Mouse (Mus musculus): ENCODE data around the gene Apbb2. TPM values are rescaled to one million over a fixed set of nuclear protein-coding genes. Genes with fewer than 3 reads are reported as not detected.

Apbb2 gene
- polyA plus RNA-seq, 1 experiment: 36.1 TPM

- Histone ChIP-seq H3K4me1 (ENCODE audit: control insufficient read depth, insufficient read depth, low read length) (no peaks in the 10 kb centered on the region), H3K27me3 (ENCODE audit: control insufficient read depth, insufficient read depth, low read length) (no peaks in the 10 kb centered on the region), H3K4me3 (replicated peaks; ENCODE audit: insufficient read depth, low read depth, low read length) (no peak overlapping the region), H3K27ac (ENCODE audit: insufficient read depth, low read length) (no peak overlapping the region)
- WGBS: 97% methylated on average over 6 of the region's 6 CpGs
- no peak for DNase-seq
- TF ChIP-seq CTCF (IDR thresholded peaks at IDR 0.05; ENCODE audit: borderline replicate concordance, insufficient read depth, low read depth, low read length): no peak
- TF ChIP-seq POLR2A (IDR thresholded peaks at IDR 0.05; ENCODE audit: borderline replicate concordance, insufficient read depth, low read length): no peak
These were observed 268.0 kb downstream of the Apbb2 start for GRCm38 (mm10) chr5:66350611-66351010.

DNA sequence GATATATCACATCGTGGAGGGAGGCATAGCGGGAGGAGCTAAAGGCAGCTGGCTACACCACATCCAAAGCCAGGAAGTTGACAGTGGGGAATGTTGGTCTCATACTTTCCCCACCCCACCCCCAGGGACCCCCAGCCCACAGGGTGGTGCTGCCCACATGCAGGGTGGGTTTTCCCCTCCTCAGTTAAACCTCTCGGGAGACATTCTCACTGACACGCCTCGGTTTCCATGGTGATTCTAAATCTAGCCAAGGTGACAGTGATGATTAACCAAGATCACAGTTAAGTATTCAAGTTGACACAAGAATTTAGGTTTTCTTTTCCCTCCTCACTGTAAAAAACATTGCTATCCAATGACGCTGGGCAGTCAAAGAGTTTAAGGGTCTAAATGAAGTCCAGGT is 270.2 kb downstream of the Apbb2 start:
- Histone ChIP-seq H3K4me3 (replicated peaks; ENCODE audit: insufficient read depth, low read depth, low read length) (no peak overlapping the region), H3K4me1 (ENCODE audit: control insufficient read depth, insufficient read depth, low read length) (no peaks in the 10 kb centered on the region), H3K27me3 (ENCODE audit: control insufficient read depth, insufficient read depth, low read length) (no peaks in the 10 kb centered on the region), H3K27ac (ENCODE audit: insufficient read depth, low read length) (no peak overlapping the region)
- TF ChIP-seq CTCF (IDR thresholded peaks at IDR 0.05; ENCODE audit: borderline replicate concordance, insufficient read depth, low read depth, low read length): no peak
- TF ChIP-seq POLR2A (IDR thresholded peaks at IDR 0.05; ENCODE audit: borderline replicate concordance, insufficient read depth, low read length): no peak
- DNase-seq: no peak
- 85% methylated on average over 6 of the region's 6 CpGs for WGBS

DNA sequence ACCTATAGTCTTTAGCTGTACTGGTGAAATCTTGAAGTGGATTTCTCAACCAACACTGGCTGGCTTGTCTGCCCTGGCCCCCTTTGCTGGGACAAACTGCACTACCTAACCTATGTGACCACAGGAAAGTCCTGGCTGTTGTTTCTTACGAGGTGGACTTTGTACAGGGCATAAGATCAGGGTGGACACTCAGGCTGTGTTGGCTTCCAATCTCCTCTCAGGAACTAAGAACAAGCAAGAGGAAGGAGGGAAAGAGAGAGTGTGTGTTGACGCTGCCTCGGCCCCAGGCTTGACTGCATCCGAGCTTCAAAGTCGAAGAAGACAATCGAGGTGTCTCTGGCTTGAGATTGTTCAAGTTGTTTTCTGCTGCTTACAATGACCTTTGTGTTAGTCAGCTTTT is 271.8 kb downstream of the Apbb2 start:
- no peaks in the 10 kb centered on the region for H3K27me3 ChIP-seq (ENCODE audit: control insufficient read depth, insufficient read depth, low read length)
- no peak overlapping the region for H3K4me3 ChIP-seq (replicated peaks; ENCODE audit: insufficient read depth, low read depth, low read length)
- TF ChIP-seq POLR2A (IDR thresholded peaks at IDR 0.05; ENCODE audit: borderline replicate concordance, insufficient read depth, low read length) (no peak), CTCF (IDR thresholded peaks at IDR 0.05; ENCODE audit: borderline replicate concordance, insufficient read depth, low read depth, low read length) (no peak)
- no peaks in the 10 kb centered on the region for H3K4me1 ChIP-seq (ENCODE audit: control insufficient read depth, insufficient read depth, low read length)
- DNase-seq: no peak
- H3K27ac ChIP-seq (ENCODE audit: insufficient read depth, low read length): no peak overlapping the region
- 92% methylated on average over 6 of the region's 6 CpGs for WGBS

GRCm38 (mm10) chr5:66345140-66345539 is 273.4 kb downstream of the Apbb2 start:
- TF ChIP-seq POLR2A (IDR thresholded peaks at IDR 0.05; ENCODE audit: borderline replicate concordance, insufficient read depth, low read length) (no peak), CTCF (IDR thresholded peaks at IDR 0.05; ENCODE audit: borderline replicate concordance, insufficient read depth, low read depth, low read length) (no peak)
- WGBS: 75% methylated on average over 3 of the region's 3 CpGs
- Histone ChIP-seq H3K4me1 (ENCODE audit: control insufficient read depth, insufficient read depth, low read length) (no peaks in the 10 kb centered on the region), H3K27ac (ENCODE audit: insufficient read depth, low read length) (no peak overlapping the region), H3K4me3 (replicated peaks; ENCODE audit: insufficient read depth, low read depth, low read length) (no peak overlapping the region), H3K27me3 (ENCODE audit: control insufficient read depth, insufficient read depth, low read length) (no peaks in the 10 kb centered on the region)
- no peak for DNase-seq

DNA sequence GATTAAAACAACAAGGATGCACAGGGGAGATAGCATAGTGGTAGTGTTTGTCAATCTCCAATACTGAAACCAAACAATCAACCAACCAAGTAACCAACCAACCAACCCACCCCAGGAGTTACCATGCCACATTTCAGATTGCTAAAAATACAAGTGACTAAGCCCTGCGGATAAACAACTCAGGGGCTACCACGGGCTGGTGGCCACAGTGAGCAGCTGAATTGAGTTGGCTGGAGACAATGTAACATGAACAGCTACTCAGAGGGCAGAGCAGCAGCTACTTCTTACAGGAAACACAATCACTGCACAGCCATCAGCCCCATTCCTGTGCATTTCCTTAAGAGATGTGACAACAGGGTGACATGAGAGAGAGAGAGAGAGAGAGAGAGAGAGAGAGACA is 274.4 kb downstream of the Apbb2 start:
- WGBS: 43% methylated on average over 2 of the region's 2 CpGs
- DNase-seq: no peak
- TF ChIP-seq POLR2A (IDR thresholded peaks at IDR 0.05; ENCODE audit: borderline replicate concordance, insufficient read depth, low read length): no peak
- no peak for TF ChIP-seq CTCF (IDR thresholded peaks at IDR 0.05; ENCODE audit: borderline replicate concordance, insufficient read depth, low read depth, low read length)

DNA sequence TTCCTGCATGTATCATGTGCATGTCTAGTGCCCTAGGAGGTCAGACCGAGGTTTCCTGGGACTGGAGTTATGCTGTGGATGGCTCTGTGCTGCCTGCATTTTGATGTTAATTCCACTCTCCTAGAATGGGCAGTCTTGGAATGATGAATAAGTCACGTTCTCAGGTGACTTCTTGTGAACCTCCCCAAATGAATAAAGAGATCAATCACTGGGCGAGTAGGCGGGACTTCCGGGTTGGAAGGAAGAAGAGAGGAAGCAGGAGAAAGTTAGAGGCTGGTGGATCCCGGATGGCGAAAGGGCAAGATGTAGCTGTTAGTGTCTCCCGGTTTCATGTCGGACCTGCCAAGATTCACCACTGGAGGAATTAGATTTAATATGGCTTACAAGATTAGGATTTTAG is 276.3 kb downstream of the Apbb2 start:
- no peak for TF ChIP-seq CTCF (IDR thresholded peaks at IDR 0.05; ENCODE audit: borderline replicate concordance, insufficient read depth, low read depth, low read length)
- TF ChIP-seq POLR2A (IDR thresholded peaks at IDR 0.05; ENCODE audit: borderline replicate concordance, insufficient read depth, low read length): no peak
- no peaks in the 10 kb centered on the region for H3K27me3 ChIP-seq (ENCODE audit: control insufficient read depth, insufficient read depth, low read length)
- 83% methylated on average over 9 of the region's 9 CpGs for WGBS
- DNase-seq: no peak
- H3K27ac ChIP-seq (ENCODE audit: insufficient read depth, low read length): no peak overlapping the region
- H3K4me3 ChIP-seq (replicated peaks; ENCODE audit: insufficient read depth, low read depth, low read length): no peak overlapping the region
- peaks cover 1% of the 10 kb centered on the region for H3K4me1 ChIP-seq (ENCODE audit: control insufficient read depth, insufficient read depth, low read length)

More for the DNA sequence above, 274.4 kb downstream of the Apbb2 start:
- Histone ChIP-seq H3K27ac (ENCODE audit: insufficient read depth, low read length) (no peak overlapping the region), H3K4me1 (ENCODE audit: control insufficient read depth, insufficient read depth, low read length) (no peaks in the 10 kb centered on the region), H3K4me3 (replicated peaks; ENCODE audit: insufficient read depth, low read depth, low read length) (no peak overlapping the region), H3K27me3 (ENCODE audit: control insufficient read depth, insufficient read depth, low read length) (no peaks in the 10 kb centered on the region)

DNA sequence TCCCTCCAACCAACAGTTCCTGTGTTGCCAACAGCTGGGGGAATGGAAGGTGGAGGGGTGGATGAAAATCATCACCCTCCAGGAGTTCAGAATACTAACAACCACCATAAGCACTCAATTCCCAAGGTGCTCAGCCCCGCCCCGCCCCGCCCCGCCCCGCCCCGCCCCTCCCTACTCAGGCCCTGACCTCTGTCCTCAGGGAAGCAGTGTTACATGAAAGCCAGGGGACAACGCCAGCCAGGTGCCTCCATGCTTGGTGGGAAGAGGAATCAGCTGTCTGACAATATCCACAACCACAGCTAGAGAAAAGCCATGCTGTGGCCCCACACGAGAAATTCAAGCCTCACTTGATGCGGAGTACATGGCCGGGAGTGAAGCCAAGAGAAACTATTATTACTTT is 276.7 kb downstream of the Apbb2 start:
- peaks cover 5% of the 10 kb centered on the region for H3K4me1 ChIP-seq (ENCODE audit: control insufficient read depth, insufficient read depth, low read length)
- WGBS: 68% methylated on average over 10 of the region's 10 CpGs
- H3K4me3 ChIP-seq (replicated peaks; ENCODE audit: insufficient read depth, low read depth, low read length): no peak overlapping the region
- DNase-seq: no peak
- H3K27me3 ChIP-seq (ENCODE audit: control insufficient read depth, insufficient read depth, low read length): no peaks in the 10 kb centered on the region
- TF ChIP-seq POLR2A (IDR thresholded peaks at IDR 0.05; ENCODE audit: borderline replicate concordance, insufficient read depth, low read length) (no peak), CTCF (IDR thresholded peaks at IDR 0.05; ENCODE audit: borderline replicate concordance, insufficient read depth, low read depth, low read length) (no peak)
- H3K27ac ChIP-seq (ENCODE audit: insufficient read depth, low read length): no peak overlapping the region

DNA sequence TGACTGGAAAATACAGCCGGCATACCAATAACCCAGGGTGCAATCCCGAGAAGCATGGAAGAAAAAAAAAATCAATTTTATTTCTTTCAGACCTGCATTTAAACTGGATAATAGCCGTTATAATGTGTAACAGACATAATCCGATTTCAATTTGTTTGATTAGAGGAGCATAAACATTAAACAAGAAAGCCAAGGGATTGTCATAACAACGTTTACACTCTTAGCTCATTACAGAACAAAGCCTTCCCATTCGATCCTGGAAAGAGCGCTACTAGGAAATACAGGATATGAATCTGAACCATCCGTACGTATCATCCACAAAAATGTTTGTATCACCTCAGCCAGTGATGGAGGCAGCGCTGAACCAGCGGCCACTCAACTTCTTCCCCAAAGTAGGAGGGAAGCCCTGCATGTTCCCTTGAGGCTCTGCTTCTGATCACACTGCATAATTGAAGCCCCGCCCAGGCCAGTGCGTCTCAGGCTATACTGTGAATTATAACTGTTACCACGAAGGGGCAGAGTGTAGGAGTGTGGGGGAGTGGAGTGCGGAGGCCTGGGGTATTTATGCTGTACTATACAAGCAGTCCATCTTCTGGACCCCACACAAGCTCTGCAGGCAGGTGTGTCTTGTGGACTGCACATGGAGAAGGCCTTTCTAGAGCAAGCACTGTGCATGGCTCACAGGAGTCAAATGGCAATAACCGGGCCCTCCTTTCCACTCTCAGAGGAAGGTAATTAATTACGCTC is 278.1 kb downstream of the Apbb2 start:
- no peak for DNase-seq
- Histone ChIP-seq H3K27ac (ENCODE audit: insufficient read depth, low read length) (no peak overlapping the region), H3K4me3 (replicated peaks; ENCODE audit: insufficient read depth, low read depth, low read length) (no peak overlapping the region), H3K4me1 (ENCODE audit: control insufficient read depth, insufficient read depth, low read length) (peaks cover 5% of the 10 kb centered on the region), H3K27me3 (ENCODE audit: control insufficient read depth, insufficient read depth, low read length) (no peaks in the 10 kb centered on the region)
- TF ChIP-seq POLR2A (IDR thresholded peaks at IDR 0.05; ENCODE audit: borderline replicate concordance, insufficient read depth, low read length): no peak
- no peak for TF ChIP-seq CTCF (IDR thresholded peaks at IDR 0.05; ENCODE audit: borderline replicate concordance, insufficient read depth, low read depth, low read length)
- 75% methylated on average over 17 of the region's 17 CpGs for WGBS
